Mouse (Mus musculus) heart, adult 2 months (tissue): ENCODE data around the gene Ms4a7.

ENCODE experiments used
- CTCF ChIP-seq: fragments of 200-600 bp; IDR thresholded peaks from 2 replicates; pipeline ENCODE4 v1.8.1; 2022; ENCODE audit warnings: antibody characterized with exemption, mild to moderate bottlenecking, moderate library complexity
- EP300 ChIP-seq: fragments of 200-500 bp; IDR thresholded peaks from 2 replicates; pipeline ENCODE4 v1.6.1; 2011; ENCODE audit warnings: low read depth, low read length, control low read depth; ENCODE audit not compliant: insufficient read depth
- POLR2A ChIP-seq: fragments of 200-500 bp; IDR thresholded peaks from 2 replicates; pipeline ENCODE4 v1.6.1; 2011; ENCODE audit warnings: mild to moderate bottlenecking, low read depth, low read length, control low read depth; ENCODE audit not compliant: insufficient read depth

DNA sequence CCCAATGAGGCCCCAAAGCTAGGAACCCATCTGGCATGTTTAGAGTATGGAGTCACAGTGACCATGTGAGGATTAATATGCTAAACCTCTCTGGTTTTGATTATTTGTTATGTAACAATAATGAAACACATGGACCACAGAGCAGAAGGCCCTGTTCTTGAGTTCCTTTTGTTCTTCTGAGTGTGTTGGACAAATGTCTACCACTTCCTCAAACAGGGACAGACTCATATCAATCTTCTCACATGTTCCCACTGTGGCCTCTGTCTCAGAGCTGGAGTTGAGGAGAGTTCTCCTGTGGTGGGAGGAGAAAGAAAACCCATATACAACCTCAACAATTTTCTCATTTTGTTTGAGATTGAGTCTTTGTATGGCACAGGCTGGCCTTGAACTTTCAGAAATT lies 7.2 kb upstream of the Ms4a7 start:
- no peak for TF ChIP-seq CTCF
- TF ChIP-seq POLR2A: no peak
- TF ChIP-seq EP300: no peak
